Mouse (Mus musculus): Measurements from ENCODE around the gene Usp28.

GRCm38 (mm10) chr9:49024529-49024928 lies 39.4 kb downstream of the Usp28 start:
- TF ChIP-seq ZNF384 (IDR thresholded peaks at IDR 0.05; ENCODE audit: low read depth, low read length) (no peak), MAFK (IDR thresholded peaks at IDR 0.05; ENCODE audit: insufficient read depth, low read depth, low read length) (no peak), CHD2 (IDR thresholded peaks at IDR 0.05; ENCODE audit: low read depth, low read length) (no peak), ZC3H11A (IDR thresholded peaks at IDR 0.05; ENCODE audit: borderline replicate concordance, low read depth, low read length) (no peak)
